Mouse (Mus musculus) ZHBTc4 (cell line): ENCODE results near the gene Padi6.
A peak's percentile ranks its signal among the peaks of the same experiment; 100 is the strongest.

Source experiments
- DNase-seq: peaks from one replicate; pipeline ENCODE4 v3.0.0-alpha.2; 2011; ENCODE audit warnings: low read depth, low spot score

The Padi6 gene

DNA sequence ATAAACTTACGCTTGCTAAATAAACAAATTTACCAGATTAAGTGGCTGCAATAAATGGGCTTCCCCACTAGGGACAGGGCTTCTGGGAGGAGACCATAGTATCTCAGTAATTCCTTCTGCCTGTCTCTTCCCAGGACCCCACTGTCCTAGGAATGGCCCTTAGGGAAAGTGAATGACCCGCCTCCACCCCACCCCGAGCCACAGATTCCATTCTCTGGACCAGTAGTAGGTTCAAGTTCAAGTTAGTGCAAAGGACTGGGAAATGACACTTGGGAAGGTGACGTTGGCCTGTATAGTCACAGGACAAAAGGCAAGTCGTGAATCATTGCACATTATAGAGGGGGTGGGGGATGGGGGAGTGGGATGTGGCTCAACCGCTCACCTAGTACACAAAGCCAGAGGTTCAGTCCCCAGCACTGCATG is 57.6 kb downstream of the Padi6 start:
- peak; percentile 82 for DNase-seq

DNA sequence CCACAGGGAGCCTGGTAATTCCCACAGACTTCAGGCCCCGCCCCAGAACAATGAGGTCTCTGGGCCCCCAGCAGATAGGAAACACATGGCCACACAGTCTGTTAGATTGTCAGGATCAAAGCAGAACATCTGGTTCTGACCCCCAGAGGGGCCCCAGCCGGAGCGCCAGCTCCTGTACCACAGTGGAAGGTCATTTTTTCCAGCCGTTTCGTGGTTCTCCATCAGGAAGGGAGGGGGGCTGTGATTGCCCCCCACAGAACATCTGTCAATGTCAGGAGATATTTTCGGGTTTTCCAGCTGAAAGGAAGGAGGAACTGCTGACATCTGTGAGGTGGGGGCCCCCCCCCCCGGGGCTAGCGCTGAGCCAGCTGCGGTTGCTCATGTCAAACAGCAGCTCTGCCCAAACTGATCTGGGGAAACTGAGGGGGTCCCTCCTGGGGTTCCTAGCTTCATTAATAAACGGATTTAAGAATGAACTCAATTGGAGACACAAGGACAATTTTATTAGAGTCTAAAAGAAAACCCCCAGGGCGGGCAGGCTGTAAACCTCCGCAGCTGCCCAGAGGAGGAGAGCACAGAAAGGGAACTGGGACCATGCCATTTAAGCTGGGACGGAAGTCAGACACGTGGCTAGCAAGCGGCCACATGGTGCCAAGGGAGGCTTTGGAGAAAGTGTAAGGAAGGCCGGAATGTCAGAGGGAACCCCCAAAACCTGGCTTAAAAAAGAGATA is 58.1 kb downstream of the Padi6 start:
- no peak for DNase-seq

DNA sequence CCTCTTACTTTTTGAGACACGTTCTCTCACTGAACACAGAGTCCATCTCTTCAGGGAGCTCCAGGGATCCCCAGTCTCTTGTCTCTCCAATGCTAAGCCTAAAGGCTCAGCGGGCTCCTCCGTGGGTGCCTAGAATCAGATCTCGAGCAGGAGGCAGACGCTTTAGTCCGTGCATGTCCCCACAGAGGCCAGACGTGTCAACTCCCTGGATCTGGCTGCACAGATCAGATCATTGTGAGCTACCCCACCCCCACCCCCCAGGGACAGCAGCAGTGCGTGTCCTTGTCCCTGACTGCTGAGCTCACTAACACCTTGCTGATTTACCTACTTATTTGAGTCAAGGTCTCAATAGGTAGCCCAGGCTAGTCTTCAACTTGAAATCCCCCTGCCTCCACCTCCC is 58.8 kb downstream of the Padi6 start:
- DNase-seq: no peak

DNA sequence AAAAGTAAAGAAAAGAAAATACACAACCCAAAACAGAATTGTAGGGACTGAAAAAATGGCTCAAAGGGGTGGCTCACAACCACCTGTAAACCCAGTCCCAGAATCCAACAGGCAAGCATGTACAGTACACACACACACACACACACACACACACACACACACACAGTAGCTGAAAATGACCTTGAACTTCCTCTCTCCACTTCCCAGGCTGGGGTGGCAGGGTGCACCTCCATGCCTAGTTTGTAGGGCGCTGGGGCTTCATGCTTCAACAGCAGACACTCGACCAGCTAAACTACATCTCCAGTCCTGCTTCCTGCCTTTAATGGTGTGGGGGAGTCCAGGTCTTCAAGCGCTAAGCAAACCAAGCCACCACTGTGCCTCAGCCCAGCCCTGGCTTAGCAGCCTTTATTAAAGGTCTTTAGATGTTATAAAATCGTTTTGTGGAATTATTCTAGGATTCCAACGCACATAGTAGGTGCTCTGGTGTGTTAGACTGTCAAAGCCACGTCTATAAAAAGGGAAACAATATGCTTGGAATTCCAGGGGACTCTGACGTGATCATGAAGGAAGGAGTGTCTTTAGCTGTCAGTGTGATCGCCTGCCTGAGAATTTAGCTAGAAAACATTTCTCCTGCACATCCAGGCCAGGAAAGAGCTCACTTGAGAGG is 61.6 kb downstream of the Padi6 start:
- DNase-seq: no peak

DNA sequence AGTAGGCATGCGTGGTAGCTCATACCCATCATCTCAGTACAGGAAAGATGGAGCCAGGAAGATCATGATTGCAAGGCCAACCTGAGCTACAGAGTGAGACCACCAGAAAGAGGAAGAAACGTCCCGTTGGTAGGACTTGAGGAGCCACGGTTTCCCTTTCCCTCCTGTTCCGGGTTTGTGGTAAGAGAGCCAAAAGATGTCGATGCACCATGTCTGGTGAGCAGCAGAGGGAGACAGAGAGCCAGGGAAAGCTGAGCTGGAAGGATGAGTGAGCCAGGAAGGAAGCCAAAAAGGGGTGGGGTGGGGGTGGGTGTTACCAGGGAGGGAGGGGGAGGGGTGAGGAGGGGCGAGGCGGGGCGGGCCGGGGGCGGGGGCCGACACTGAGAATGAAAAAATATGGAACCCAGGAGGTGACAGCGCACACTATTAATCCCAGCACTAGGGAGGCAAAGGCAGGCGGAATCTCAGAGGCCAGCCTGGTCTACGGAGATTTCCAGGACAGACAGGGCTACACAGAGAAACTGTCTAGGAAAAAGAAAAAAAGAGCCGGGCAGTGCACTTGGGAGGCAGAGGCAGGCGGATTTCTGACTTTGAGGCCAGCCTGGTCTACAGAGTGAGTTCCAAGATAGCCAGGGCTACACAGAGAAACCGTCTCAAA is 62.6 kb downstream of the Padi6 start:
- peak; percentile 95 for DNase-seq

DNA sequence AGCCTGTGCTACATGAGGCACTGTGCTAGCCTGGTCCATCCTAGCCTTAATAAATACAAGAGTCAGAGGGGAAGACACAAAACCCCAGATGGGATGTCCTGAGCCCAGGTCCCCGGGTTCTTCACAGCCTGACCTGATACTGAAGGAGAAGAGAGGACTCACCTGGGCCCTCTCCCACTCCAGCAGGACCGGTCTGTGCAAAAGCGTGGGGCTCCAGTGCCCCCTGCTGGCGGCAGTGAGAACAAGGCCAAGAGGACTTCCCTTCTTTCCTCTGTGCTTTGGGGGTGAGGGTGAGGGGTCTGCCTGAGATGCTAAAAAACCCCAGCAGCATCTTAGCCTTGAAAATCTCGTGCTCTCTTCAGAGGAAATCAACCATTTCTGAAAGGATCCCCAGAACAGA is 63.4 kb downstream of the Padi6 start:
- DNase-seq: peak; percentile 86
